Mouse (Mus musculus): ENCODE results near the gene Vwa7.
"Not testable (repeated sequence)": the region's sequence is repeated elsewhere in the genome, so short reads cannot be mapped to it uniquely, and the experiment has no call there.

The Vwa7 gene

DNA sequence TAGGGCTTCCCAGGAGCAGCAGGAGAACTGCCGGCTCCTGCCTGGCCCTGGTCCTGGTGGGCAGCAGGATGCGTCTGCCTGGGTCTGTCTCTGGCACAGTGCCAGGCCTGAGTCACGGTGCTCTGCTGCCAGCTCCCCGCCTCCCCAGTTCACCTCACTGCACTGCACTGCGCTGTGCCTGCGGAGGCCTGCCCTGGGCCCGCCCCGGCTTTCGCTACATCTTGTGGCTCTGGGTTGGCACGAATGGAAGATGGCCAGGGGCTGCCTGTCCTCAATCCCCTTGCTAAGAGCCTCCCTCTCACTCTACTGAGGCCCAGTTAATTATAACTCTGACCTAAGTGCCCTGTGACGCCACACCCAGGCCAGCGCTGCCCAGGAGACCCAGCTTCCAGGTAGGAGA lies at the start of gene Vwa7:
Gene Vwa7 (plus strand): TSS at position 204 of the 400 bp plus-strand sequence.
- DNase-seq (ENCODE audit: low spot score in 2 of 2) = peak in 1 of 2 experiments; percentile 43

DNA sequence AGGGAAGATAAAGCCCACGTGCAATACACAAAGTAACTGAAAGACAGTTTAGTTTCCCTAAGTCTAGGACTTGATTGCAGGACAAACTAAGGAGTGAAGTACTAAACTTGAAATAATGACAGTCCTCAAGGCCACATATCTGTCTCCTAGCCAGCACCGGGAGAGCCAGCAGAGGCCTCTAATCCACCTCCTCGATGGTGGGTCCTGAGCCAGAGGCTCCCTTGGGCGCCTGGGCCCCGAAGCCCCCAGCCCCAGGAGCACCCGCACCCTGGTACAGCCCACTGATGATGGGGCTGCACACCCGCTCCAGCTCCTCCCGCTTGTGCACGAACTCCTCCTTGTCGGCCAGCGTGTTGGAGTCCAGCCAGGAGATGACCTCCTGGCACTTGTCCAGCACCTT lies 46.6 kb upstream of the Vwa7 start, which contains the start of gene Gm20481:
Gene Gm20481 (plus strand): TSS at position 91 of the 400 bp plus-strand sequence.
- not testable (repeated sequence) for DNase-seq (ENCODE audit: low spot score in 2 of 2)

DNA sequence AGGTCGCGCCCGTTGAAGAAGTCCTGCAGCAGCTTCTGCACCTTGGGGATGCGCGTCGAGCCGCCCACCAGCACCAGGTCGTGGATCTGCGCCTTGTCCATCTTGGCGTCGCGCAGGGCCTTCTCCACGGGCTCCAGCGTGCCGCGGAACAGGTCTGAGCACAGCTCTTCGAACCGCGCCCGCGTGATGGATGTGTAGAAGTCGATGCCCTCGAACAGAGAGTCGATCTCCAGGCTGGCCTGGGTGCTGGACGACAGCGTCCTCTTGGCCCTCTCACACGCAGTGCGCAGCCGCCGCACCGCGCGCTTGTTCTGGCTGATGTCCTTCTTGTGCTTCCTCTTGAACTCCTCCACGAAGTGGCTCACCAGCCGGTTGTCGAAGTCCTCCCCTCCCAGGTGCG lies 45.5 kb upstream of the Vwa7 start:
- not testable (repeated sequence) for DNase-seq (ENCODE audit: low spot score in 2 of 2)

DNA sequence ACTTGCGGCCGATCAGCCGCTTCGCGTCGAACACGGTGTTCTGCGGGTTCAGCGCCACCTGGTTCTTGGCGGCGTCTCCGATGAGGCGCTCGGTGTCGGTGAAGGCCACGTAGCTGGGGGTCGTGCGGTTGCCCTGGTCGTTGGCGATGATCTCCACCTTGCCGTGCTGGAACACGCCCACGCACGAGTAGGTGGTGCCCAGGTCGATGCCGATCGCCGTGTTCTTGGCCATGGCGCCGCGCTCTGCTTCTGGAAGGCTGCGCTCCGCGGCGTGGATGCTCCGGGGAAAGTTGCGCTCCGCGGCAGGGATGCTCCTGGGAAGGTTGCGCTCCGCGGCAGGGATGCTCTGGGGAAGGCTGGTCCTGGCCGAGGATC lies 44.7 kb upstream of the Vwa7 start:
- not testable (repeated sequence) for DNase-seq (ENCODE audit: low spot score in 2 of 2)

DNA sequence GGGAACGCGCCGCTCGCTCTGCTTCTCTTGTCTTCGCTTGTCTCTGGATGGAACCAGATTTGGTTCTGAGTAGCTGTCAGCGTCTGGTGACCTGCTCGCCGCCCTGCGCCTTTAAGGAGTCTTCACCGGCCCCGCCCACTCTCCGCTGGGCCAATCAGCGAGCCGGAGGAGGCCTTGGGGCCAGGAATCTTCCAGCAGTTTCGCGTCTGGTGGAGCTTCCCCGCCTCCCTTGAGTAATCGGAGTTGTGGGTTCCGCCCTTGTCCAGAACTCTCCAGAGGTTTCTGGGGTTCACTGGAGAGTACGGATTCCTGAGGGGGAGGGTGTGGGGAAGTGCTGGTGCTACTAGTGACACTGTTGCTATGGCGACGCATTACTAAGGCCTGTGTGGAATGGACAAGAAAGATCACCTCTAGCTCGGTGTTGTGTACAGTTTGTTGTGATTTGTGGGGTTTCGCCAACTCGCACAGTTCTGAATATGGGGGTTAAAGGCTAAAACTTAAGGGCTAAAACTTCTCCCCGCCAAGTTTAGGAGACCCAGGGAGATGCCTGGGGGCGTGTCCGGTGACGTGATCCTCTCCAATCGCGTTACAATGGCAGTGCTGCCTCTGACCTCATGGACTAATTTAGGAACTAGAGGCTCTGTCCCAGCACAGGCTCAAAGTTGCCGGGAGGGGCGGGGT lies 44.2 kb upstream of the Vwa7 start, which contains the start of the genes Hspa1a and Hspa1l:
Gene Hspa1a (minus strand): TSS at position 88 of the 681 bp plus-strand sequence.
Gene Hspa1l (plus strand): TSS at position 635 of the 681 bp plus-strand sequence.
- peak; percentile 74 to 81 for DNase-seq (ENCODE audit: low spot score in 2 of 2)

DNA sequence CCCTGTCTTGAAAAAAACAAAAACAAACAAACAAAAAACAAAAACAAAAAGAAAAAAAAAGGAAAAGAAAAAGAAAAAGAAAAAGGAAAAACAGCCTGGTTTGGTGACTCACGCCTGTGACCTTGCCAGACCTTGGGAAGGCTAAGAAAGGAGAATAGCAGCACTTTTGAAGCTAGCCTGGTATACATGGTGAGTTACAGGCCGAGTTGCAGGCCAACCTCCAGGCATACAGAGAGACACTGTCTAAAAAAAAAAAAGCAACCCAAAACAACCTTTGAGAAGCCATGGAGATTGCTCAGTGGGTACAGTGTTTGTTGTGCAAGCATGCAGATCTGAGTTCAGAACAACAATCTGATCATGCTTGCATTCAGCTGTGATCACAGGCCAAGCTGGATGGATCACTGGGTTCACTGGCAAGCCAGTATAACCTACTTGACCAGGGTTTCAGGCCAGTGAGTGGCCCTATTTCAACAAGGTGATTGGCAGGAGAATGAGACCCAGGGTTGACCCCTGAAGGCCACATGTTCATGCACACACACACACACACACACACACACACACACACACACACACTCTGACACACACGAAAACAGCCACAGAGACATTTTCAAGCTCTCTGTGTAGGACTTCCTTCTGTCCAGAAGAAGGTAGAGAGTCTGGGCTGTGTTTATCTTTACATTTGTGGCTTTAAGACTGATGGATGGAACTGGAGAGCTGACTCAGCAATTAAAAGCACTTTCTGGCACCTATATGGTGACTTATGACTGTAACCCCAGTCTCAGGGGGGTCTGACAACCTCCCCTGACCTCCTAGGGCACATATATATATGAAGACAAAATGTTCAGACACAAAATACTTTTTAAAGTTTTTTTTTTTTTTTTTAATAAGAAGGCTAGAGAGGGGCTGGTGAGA lies 40.5 kb upstream of the Vwa7 start:
- DNase-seq (ENCODE audit: low spot score in 2 of 2) = no peak

DNA sequence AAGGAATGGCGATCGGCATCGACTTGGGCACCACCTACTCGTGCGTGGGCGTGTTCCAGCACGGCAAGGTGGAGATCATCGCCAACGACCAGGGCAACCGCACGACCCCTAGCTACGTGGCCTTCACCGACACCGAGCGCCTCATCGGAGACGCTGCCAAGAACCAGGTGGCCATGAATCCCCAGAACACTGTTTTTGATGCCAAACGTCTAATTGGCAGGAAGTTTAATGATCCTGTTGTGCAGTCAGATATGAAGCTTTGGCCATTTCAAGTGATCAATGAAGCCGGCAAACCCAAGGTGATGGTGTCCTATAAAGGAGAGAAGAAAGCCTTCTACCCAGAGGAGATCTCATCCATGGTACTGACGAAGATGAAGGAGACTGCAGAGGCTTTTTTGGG lies 39.4 kb upstream of the Vwa7 start:
- DNase-seq (ENCODE audit: low spot score in 2 of 2) = no peak

DNA sequence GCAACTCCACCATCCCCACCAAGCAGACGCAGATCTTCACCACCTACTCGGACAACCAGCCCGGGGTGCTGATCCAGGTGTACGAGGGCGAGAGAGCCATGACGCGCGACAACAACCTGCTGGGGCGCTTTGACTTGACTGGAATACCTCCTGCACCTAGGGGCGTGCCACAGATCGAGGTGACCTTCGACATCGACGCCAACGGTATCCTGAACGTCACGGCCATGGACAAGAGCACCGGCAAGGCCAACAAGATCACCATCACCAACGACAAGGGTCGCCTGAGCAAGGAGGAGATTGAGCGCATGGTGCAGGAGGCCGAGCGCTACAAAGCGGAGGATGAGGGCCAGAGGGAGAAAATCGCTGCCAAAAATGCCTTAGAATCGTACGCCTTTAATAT lies 38.1 kb upstream of the Vwa7 start:
- DNase-seq (ENCODE audit: low spot score in 2 of 2) = no peak

DNA sequence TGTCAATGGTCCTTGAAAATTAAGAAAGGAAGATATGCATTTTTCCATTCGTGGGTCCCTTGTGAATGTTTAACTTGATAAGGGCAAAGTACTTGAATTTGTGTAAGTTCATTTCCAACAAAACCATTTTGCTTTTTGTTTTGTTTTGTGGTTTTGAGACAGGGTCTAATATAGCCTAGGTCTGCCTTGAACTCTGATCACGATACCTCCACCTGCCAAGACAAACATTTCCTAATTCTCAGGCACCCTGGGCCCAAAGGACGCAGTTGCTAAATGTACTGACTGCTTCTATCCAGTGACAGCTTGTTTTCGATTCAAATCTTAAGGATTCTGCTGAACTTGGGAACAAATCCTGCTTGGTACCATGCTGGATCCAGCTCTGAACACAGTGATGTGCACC lies 36.7 kb upstream of the Vwa7 start:
- DNase-seq (ENCODE audit: low spot score in 2 of 2) = no peak

DNA sequence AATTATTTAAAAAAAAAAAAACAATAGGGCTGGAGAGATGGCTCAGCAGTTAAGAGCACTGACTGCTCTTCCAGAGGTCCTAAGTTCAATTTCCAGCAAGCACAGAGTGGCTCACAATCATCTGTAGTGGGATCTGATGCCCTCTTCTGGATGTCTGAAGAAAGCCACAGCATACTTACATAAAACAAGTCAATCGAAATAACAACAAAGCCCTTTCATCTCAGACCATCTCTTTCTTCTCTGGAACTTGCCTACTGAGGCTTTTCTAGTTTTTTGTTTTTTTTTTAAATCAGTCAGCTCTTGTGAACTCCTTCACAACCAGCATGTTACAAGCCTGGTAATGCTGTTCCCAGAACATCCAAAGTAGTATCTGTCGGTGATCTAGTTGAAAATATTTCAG lies 35.7 kb upstream of the Vwa7 start:
- no peak for DNase-seq (ENCODE audit: low spot score in 2 of 2)

DNA sequence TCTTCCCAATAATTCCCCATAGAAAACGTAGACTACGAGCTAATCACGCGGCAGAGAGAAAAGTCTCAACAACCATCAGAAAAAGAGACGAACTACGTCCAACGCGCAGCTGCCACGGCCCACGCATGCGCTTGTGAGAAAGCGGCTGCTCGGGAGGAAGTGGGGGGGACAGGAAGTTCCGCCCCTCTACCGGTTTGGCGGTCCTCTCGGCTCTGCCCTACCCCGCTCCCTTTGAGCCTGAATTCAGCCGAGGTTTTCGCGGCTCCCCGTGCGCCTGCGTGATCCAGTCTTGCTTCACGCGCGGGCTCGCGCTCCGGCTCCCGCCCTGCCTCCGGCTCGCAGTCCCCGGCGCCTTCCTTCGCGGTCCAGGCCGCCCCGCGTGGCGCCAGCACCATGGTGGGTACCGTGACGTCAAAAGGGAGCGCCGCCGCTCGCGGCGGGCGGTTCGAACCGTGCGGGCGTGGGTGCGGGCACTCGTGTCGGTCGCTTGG lies 34.6 kb upstream of the Vwa7 start, which contains the start of gene Lsm2:
Gene Lsm2 (plus strand): TSS at position 173 of the 491 bp plus-strand sequence.
- DNase-seq (ENCODE audit: low spot score in 2 of 2) = peak; percentile 88 to 89

DNA sequence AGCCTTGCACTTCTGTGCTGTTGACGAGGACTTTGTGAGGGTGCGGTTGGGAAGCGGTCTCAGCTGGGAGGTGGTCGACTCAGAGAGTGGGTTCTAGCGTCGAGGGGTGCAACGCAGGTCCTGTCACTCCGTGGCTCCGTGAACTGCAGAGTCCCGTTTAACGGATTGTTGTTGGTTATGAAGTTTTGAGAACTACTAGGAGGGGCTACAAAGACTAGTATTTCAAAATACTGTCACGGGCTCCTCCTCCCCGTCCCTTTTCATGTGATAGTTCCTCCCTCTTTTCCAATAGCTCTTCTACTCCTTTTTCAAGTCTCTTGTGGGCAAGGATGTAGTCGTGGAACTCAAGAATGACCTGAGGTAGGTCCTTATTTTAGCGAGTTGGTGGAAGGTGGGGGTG lies 34.1 kb upstream of the Vwa7 start:
- no peak for DNase-seq (ENCODE audit: low spot score in 2 of 2)

DNA sequence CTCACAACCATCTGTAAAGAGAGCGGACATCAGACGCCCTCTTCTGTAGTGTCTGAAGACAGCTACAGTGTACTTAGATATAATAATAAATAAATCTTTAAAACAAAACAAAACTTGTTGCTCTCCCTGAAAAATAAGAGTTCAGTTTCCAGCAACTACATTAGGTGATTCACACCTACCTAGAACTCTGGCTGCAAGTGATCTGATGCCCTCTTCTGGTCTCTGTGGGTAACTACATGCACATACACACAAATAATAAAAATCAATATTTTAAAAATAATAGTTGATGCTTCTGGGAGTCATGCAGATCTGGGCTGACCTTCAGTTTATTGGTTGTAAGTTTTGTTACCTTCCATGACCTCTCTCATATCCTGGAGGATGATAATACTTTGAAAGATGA lies 32.2 kb upstream of the Vwa7 start:
- DNase-seq (ENCODE audit: low spot score in 2 of 2) = no peak

DNA sequence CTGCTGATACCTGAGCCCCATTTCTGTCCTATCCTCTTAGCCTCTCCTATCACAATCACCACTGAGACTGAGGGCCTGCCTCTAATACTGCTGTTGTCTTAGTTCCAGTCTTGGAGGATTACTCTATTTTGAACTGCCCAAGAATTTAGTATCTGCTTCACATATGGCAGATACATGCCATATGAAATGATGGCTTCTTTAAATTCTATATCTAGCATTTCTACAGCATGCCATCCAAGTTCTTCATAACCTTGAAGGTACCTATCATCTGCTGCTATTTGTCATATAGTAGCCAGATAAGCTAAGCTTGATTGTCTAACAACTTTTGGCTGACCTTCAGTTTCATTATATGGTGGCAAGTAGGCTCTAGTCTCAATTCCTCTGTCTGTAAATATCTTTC lies 21.6 kb upstream of the Vwa7 start:
- no peak for DNase-seq (ENCODE audit: low spot score in 2 of 2)

DNA sequence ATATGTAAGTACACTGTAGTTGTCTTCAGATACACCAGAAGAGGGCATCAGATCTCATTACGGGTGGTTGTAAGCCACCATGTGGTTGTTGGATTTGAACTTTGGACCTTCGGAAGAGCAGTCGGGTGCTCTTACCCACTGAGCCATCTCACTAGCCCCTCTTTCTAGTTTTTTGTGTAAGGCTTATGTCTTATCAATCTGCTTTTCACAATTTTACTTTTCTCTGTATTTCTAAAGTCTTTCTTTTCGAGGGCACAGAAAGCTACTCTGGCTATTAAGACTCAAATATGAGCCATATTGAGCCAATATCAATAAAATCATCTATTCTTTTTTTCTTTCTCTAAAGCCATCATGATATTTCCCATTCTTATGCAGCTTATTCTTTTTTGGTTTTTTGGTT lies 21.2 kb upstream of the Vwa7 start:
- DNase-seq (ENCODE audit: low spot score in 2 of 2) = not testable (repeated sequence)

DNA sequence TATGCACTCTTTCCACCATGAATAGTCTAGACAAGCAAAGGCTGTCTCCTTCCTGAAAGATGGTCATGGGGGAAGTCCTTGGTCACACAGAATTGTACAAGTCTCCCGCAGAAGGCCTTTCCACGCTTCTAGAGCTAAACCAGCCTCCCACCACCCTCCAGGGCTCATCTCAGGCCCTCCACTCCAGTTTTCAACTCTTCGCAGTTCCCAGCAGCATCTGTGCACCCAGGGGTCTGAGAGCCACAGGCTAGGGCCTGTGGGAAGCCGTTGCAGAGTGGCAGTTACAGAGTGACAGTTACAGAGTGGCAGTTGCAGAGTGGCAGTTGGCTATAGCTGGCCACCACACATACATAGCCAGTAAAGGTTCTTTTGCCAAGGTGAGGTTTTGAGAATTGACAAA lies 20.5 kb upstream of the Vwa7 start:
- DNase-seq (ENCODE audit: low spot score in 2 of 2) = not testable (repeated sequence)

DNA sequence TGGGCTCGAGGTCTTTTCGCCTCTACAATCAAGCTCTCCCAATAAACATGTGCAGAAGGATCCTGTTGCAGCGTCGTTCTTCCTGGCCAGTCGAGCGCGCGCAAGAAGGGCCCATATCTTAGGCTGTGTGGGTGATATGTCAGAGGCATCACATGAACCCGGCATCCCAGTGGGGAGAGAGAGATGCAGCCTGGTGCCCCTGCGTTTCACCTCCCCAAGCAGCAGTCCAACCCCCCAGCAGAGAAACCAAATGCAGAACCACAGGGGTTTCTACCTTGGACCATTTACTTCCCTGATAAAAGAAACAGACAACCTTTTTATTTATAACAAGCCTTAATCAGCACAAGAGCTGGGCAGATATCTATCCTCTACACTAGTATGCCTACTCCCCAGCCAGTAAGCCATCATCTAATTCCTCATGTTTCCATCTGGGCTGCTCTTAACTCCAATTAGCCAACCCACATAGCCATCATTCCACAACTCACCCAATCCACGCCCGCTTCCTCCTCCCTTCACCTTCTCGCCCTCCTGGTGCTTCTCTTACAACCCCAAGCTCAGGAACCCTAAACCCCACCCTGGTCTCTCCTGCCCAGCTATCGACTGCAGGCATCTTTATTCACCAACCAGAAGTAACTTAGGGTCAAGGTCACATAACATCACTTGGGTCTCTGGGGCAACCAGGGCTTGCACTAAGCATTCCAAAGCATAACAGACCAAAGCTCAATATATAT lies 19.8 kb upstream of the Vwa7 start:
- no peak for DNase-seq (ENCODE audit: low spot score in 2 of 2)

DNA sequence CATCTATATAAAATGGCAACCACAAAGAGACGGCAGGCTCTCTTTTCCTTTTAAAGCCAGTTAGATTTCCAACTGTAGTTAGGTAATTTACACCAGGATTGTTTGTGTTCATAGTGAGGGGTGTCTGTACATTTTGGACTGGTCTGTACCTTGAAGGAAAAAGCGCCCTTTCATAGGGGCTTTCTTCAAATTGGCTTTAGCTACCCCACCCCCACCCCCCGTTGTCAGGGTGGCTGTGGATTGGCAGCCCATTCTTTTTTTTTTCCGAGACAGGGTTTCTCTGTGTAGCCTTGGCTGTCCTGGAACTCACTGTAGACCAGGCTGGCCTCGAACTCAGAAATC lies 19.3 kb upstream of the Vwa7 start:
- no peak for DNase-seq (ENCODE audit: low spot score in 2 of 2)

DNA sequence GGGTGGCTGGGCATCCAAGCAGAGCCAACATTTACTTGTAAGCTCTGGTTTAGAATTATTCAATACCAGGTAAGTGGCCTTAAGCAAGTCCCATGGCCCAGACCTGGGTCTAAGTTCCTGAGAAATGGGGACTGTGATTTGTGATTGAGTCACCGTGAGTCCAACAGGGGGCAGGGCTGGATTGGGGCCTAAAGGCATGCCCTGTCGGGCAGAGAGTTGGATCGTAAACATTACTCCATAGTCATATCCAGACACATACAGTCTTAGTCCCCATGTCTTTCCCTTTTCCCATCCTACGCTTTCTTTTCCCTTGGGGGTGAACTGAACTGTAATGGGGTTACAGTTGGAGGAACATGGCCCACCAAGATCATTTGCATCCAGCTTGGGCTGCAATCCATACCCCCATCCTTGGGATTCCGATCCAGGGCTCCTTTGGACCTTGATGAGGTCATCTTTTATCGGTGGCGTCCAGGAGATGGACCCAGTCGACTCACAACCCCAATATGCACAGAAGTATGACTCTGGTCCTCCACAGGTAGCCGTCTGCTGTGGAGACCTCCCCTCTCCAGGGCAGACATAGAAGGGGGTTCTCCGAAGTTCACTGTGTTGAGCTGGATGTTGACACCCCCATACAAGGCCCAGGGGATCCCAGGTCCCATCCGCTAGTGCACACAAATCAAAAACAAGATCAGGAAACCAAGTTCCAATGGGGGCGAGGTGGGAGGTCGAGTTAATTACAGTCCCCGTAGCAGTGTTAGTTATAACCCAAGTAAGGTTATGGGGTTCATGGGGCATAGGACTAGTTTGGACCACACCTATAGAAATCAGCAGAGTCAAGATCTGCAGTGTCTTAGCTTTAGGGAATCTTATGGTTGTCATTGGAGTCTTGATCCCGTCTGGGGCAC lies 17.6 kb upstream of the Vwa7 start:
- no peak for DNase-seq (ENCODE audit: low spot score in 2 of 2)

DNA sequence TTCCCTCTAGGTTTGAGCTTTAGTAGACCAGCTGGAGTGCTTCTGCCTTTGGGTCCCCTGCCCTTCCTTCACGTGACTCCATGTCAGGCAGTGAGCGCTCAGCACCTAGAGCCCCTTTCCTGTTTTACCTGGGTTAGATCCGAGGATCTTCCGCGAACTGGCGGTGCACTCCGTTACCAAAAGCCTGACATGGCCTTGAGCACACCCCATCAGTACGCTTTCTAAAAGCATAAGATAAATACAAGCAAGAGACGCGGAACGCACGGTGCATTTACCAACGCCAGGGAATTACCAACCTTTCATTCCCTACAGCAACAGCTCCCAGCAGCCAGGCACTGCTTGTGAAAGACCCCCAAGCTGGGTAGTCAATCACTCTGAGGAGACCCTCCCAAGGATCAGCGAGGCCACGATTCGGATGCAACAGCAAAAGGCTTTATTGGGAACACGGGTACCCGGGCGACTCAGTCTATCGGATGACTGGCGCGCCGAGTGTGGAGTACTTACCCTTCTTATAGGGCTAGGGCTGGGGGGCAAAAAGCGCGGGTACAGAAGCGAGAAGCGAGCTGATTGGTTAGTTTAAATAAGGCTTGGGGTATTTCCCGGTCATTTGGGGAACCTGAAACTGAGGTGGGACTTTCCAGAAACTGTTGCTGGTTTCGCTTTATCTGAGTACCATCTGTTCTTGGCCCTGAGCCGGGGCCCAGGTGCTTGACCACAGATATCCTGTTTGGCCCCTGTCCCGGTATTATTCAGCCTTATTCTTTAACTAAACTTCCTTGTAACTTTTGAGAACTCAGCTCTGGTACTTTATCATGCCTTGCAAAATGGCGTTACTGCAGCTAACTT lies 16.3 kb upstream of the Vwa7 start:
- DNase-seq (ENCODE audit: low spot score in 2 of 2) = not testable (repeated sequence)

Measured in urinary bladder, postnatal 4 days (tissue).